Mouse (Mus musculus) MEL (cell line): ENCODE measurements around the gene Alg9. TPM values are rescaled to one million over a fixed set of nuclear protein-coding genes. Genes with fewer than 3 reads are reported as not detected.

Experiments
- DNase-seq: peaks from one replicate; pipeline ENCODE4 v3.0.0; 2011; ENCODE audit warnings: low read depth, low spot score
- H3K27ac ChIP-seq: 2 replicates; pipeline ENCODE4 v1.5.1; 2012; ENCODE audit warnings: low read depth, mild to moderate bottlenecking, control low read depth, low read length, moderate library complexity; ENCODE audit not compliant: control insufficient read depth
- H3K27me3 ChIP-seq, 2 experiments: fragments of 150-350 bp in 1 of 2; sonication (generic) in 1 of 2; 2 replicates each; pipeline ENCODE4 v1.6.1; 2012; ENCODE audit warnings: low read length in 2 of 2, mild to moderate bottlenecking in 2 of 2, improper control_type of control experiment in 1 of 2, moderate library complexity in 1 of 2; ENCODE audit not compliant: insufficient read depth in 2 of 2, control insufficient read depth in 1 of 2
- H3K36me3 ChIP-seq, 2 experiments: 2 replicates each; pipeline ENCODE4 v1.6.1; 2012 to 2014; ENCODE audit warnings: low read length in 2 of 2, improper control_type of control experiment in 1 of 2, inconsistent platforms in 1 of 2, mild to moderate bottlenecking in 1 of 2; ENCODE audit not compliant: insufficient read depth in 2 of 2, control insufficient read depth in 1 of 2
- H3K4me1 ChIP-seq, 2 experiments: fragments of 150-350 bp in 1 of 2; sonication (generic) in 1 of 2; 2 replicates each; pipeline ENCODE4 v1.6.1; 2012; ENCODE audit warnings: low read length in 2 of 2, improper control_type of control experiment in 1 of 2, mild to moderate bottlenecking in 1 of 2; ENCODE audit not compliant: insufficient read depth in 2 of 2, control insufficient read depth in 1 of 2
- H3K4me3 ChIP-seq, 2 experiments: fragments of 150-350 bp in 1 of 2; sonication (generic) in 1 of 2; 2 replicates each; pipeline ENCODE4 v1.5.1; 2012; ENCODE audit warnings: low read depth in 2 of 2, low read length in 2 of 2, mild to moderate bottlenecking in 2 of 2, moderate library complexity in 2 of 2, control low read depth in 1 of 2, improper control_type of control experiment in 1 of 2; ENCODE audit not compliant: control insufficient read depth in 1 of 2, insufficient read depth in 1 of 2
- H3K79me2 ChIP-seq: 2 replicates; pipeline ENCODE4 v1.6.1; 2012; ENCODE audit warnings: mild to moderate bottlenecking, low read length, moderate library complexity; ENCODE audit not compliant: control insufficient read depth, poor library complexity, insufficient read depth
- H3K9ac ChIP-seq: 2 replicates; pipeline ENCODE4 v1.6.1; 2012; ENCODE audit warnings: low read depth, mild to moderate bottlenecking, control low read depth, low read length, moderate library complexity; ENCODE audit not compliant: control insufficient read depth, poor library complexity, severe bottlenecking
- H3K9me3 ChIP-seq: fragments of 150-350 bp; sonication (generic); replicated peaks from 2 replicates; pipeline ENCODE4 v1.6.1; 2012; ENCODE audit warnings: mild to moderate bottlenecking, low read length, improper control_type of control experiment, moderate library complexity; ENCODE audit not compliant: insufficient read depth
- BHLHE40 ChIP-seq: IDR thresholded peaks from 2 replicates; pipeline ENCODE4 v1.6.1; 2012; ENCODE audit warnings: low read depth, mild to moderate bottlenecking, inconsistent platforms, low read length, improper control_type of control experiment, borderline replicate concordance
- CHD1 ChIP-seq: IDR thresholded peaks from 2 replicates; pipeline ENCODE4 v1.6.1; 2012; ENCODE audit warnings: low read depth, mild to moderate bottlenecking, inconsistent platforms, low read length, improper control_type of control experiment
- CTCF ChIP-seq, 3 experiments: IDR thresholded peaks in 2 of 3; conservative IDR thresholded peaks in 1 of 3; 2 replicates each; pipeline ENCODE4 v1.5.1; 2011 to 2012; ENCODE audit warnings: low read length in 3 of 3, low read depth in 2 of 3, mild to moderate bottlenecking in 2 of 3, improper control_type of control experiment in 1 of 3, inconsistent platforms in 1 of 3, mixed read lengths in 1 of 3, moderate library complexity in 1 of 3; ENCODE audit not compliant: control insufficient read depth in 1 of 3, insufficient read depth in 1 of 3, poor library complexity in 1 of 3, severe bottlenecking in 1 of 3
- ETS1 ChIP-seq: IDR thresholded peaks from 2 replicates; pipeline ENCODE4 v1.6.1; 2012; ENCODE audit warnings: low read depth, mild to moderate bottlenecking, inconsistent platforms, low read length, improper control_type of control experiment, moderate library complexity
- JUND ChIP-seq: IDR thresholded peaks from 2 replicates; pipeline ENCODE4 v1.6.1; 2011; ENCODE audit warnings: low read depth, mild to moderate bottlenecking, improper control_type of control experiment, low read length
- MAX ChIP-seq: IDR thresholded peaks from 2 replicates; pipeline ENCODE4 v1.6.1; 2011; ENCODE audit warnings: low read length, improper control_type of control experiment
- MXI1 ChIP-seq: IDR thresholded peaks from 2 replicates; pipeline ENCODE4 v1.6.1; 2011; ENCODE audit warnings: mild to moderate bottlenecking, low read depth, low read length, improper control_type of control experiment
- MYB ChIP-seq: IDR thresholded peaks from 2 replicates; pipeline ENCODE4 v1.6.1; 2011; ENCODE audit warnings: mild to moderate bottlenecking, low read depth, low read length, improper control_type of control experiment
- MYC ChIP-seq: IDR thresholded peaks from 2 replicates; pipeline ENCODE4 v1.6.1; 2011; ENCODE audit warnings: low read depth, mild to moderate bottlenecking, low read length, improper control_type of control experiment, moderate library complexity
- NELFE ChIP-seq: IDR thresholded peaks from 2 replicates; pipeline ENCODE4 v1.6.1; 2011; ENCODE audit warnings: low read depth, low read length, improper control_type of control experiment
- NRF1 ChIP-seq: IDR thresholded peaks from 2 replicates; pipeline ENCODE4 v1.6.1; 2014; ENCODE audit warnings: low read depth, mild to moderate bottlenecking, inconsistent platforms, low read length, improper control_type of control experiment, moderate library complexity; ENCODE audit not compliant: poor library complexity, insufficient read depth, severe bottlenecking
- POLR2A ChIP-seq, 2 experiments: IDR thresholded peaks; 2 replicates each; pipeline ENCODE4 v1.6.1; 2011 to 2012; ENCODE audit warnings: low read length in 2 of 2, mild to moderate bottlenecking in 2 of 2, control low read depth in 1 of 2, improper control_type of control experiment in 1 of 2, low read depth in 1 of 2, moderate library complexity in 1 of 2; ENCODE audit not compliant: control insufficient read depth in 1 of 2, insufficient read depth in 1 of 2, poor library complexity in 1 of 2
- POLR2AphosphoS2 ChIP-seq: IDR thresholded peaks from 2 replicates; pipeline ENCODE4 v1.6.1; 2011; ENCODE audit warnings: low read length, improper control_type of control experiment
- RCOR1 ChIP-seq: IDR thresholded peaks from 2 replicates; pipeline ENCODE4 v1.6.1; 2012; ENCODE audit warnings: low read depth, mild to moderate bottlenecking, inconsistent platforms, low read length, improper control_type of control experiment
- SIN3A ChIP-seq: IDR thresholded peaks from 2 replicates; pipeline ENCODE4 v1.6.1; 2012; ENCODE audit warnings: low read length, improper control_type of control experiment, inconsistent platforms
- SMC3 ChIP-seq: IDR thresholded peaks from 2 replicates; pipeline ENCODE4 v1.6.1; 2011; ENCODE audit warnings: low read depth, low read length, improper control_type of control experiment
- TAL1 ChIP-seq: IDR thresholded peaks from 2 replicates; pipeline ENCODE4 v1.6.1; 2012; ENCODE audit warnings: mild to moderate bottlenecking, inconsistent platforms, low read length, moderate library complexity, mixed read lengths
- TBP ChIP-seq: IDR thresholded peaks from 2 replicates; pipeline ENCODE4 v1.8.0; 2011; ENCODE audit warnings: low read depth, low read length, improper control_type of control experiment
- UBTF ChIP-seq: IDR thresholded peaks from 2 replicates; pipeline ENCODE4 v1.6.1; 2012; ENCODE audit warnings: low read depth, mild to moderate bottlenecking, inconsistent platforms, low read length, improper control_type of control experiment, moderate library complexity, borderline replicate concordance; ENCODE audit not compliant: insufficient read depth
- USF1 ChIP-seq: IDR thresholded peaks from 2 replicates; pipeline ENCODE4 v1.6.1; 2014; ENCODE audit warnings: low read depth, mild to moderate bottlenecking, inconsistent platforms, low read length, improper control_type of control experiment, moderate library complexity
- ZC3H11A ChIP-seq: IDR thresholded peaks from 2 replicates; pipeline ENCODE4 v1.6.1; 2012; ENCODE audit warnings: low read depth, mild to moderate bottlenecking, inconsistent platforms, low read length, improper control_type of control experiment
- ZNF384 ChIP-seq: IDR thresholded peaks from 2 replicates; pipeline ENCODE4 v1.6.1; 2012; ENCODE audit warnings: low read depth, mild to moderate bottlenecking, inconsistent platforms, low read length, improper control_type of control experiment
- polyA plus RNA-seq, 2 experiments: library from polyadenylated mRNA; stranded (reverse) in 1 of 2; unstranded in 1 of 2; fragments of >175 nt in 1 of 2; fragments of >200 nt in 1 of 2; gene quantifications; 2 replicates each; pipeline versions ENCODE4 v1.2.1 to v1.2.4; 2012; ENCODE audit warnings: low replicate concordance in 2 of 2, low read depth in 1 of 2; ENCODE audit not compliant: insufficient read length in 2 of 2, insufficient read depth in 1 of 2, missing spikeins in 1 of 2
- total RNA-seq: library from RNA; depleted of rRNA; stranded (reverse); fragments of 300-350 nt; gene quantifications from 2 replicates; pipeline ENCODE4 v1.2.3, GENCODE M21; 2012

The Alg9 gene
- total and polyA plus RNA-seq, 3 experiments, result 23.3 to 46.7 TPM; not detected in 1

DNA sequence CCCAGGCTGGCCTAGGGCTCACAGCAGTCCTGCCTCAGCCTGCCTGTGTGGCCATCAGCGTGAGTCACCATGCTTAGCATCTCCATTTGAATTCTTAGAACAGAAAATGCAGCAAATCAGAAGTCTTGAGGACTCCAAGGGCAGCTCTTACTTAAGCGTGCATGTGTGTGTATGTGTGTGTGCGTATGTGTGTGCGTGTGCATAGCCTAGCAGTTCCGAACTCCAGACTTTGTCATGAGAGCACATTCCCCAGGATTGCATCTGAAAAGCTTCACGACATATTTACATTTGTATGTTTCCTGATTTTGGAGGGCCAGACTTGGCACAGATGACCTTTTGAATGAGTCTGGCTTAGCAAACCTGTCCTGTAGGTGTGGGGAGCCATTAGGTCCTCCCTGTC, 72.3 kb downstream of the Alg9 start:
- no peak overlapping the region for H3K27ac ChIP-seq
- TF ChIP-seq RCOR1 (no peak), MXI1 (no peak)
- TF ChIP-seq, all 39 proteins: peak for 0
- H3K79me2 ChIP-seq, result no peaks in the 10 kb centered on the region
- H3K9ac ChIP-seq, result no peak overlapping the region
- no peaks in the 10 kb centered on the region for H3K9me3 ChIP-seq
- DNase-seq, result no peak
- no peak overlapping the region for H3K4me3 ChIP-seq
- peaks cover 1 to 4% of the 10 kb centered on the region in 2 experiments; a peak in 2 of 4 replicates for H3K36me3 ChIP-seq
- peaks cover 0 to 9% of the 10 kb centered on the region in 2 experiments; a peak in 1 of 4 replicates for H3K4me1 ChIP-seq
- no peaks in the 10 kb centered on the region for H3K27me3 ChIP-seq

- no peak for TF ChIP-seq SMC3
- TF ChIP-seq POLR2A (IDR thresholded peaks at IDR 0.05; ENCODE audit: control insufficient read depth in 1 of 2, insufficient read depth in 1 of 2, low read depth in 1 of 2, low read length in 2 of 2, poor library complexity in 1 of 2), result no peak
- no peak for TF ChIP-seq SIN3A
- TF ChIP-seq UBTF, result no peak
- TF ChIP-seq TAL1, result no peak
- no peak for TF ChIP-seq ETS1
- TF ChIP-seq CHD1, result no peak
- no peak for TF ChIP-seq MYB
- no peak for TF ChIP-seq ZC3H11A
- TF ChIP-seq USF1, result no peak
- TF ChIP-seq JUND, result no peak
- no peak for TF ChIP-seq ZNF384
- TF ChIP-seq MYC, result no peak
- no peak for TF ChIP-seq POLR2AphosphoS2
- TF ChIP-seq NRF1, result no peak
- no peak for TF ChIP-seq CTCF (IDR thresholded peaks at IDR 0.05 in 2 of 3, conservative IDR thresholded peaks at IDR 0.05 in 1 of 3; ENCODE audit: control insufficient read depth in 1 of 3, insufficient read depth in 1 of 3, low read depth in 2 of 3, low read length in 3 of 3, poor library complexity in 1 of 3, severe bottlenecking in 1 of 3)
- TF ChIP-seq MAX, result no peak
- TF ChIP-seq TBP, result no peak
- TF ChIP-seq NELFE, result no peak
- no peak for TF ChIP-seq BHLHE40
- no peaks in the 10 kb centered on the region for H3K9me3 ChIP-seq
- H3K9ac ChIP-seq, result no peak overlapping the region
- H3K27ac ChIP-seq, result no peak overlapping the region
- no peaks in the 10 kb centered on the region for H3K27me3 ChIP-seq
- peaks cover 0 to 14% of the 10 kb centered on the region in 2 experiments; a peak in 2 of 4 replicates for H3K4me1 ChIP-seq
- no peak overlapping the region for H3K4me3 ChIP-seq
- H3K79me2 ChIP-seq, result no peaks in the 10 kb centered on the region
- peaks cover 1 to 4% of the 10 kb centered on the region in 2 experiments; a peak in 1 of 4 replicates for H3K36me3 ChIP-seq
- no peak for DNase-seq
Observed at GRCm38 (mm10) chr9:50847606-50848368, 73.0 kb downstream of the Alg9 start.
